Mouse (Mus musculus): ENCODE measurements around the gene Dgki.

The Dgki gene

DNA sequence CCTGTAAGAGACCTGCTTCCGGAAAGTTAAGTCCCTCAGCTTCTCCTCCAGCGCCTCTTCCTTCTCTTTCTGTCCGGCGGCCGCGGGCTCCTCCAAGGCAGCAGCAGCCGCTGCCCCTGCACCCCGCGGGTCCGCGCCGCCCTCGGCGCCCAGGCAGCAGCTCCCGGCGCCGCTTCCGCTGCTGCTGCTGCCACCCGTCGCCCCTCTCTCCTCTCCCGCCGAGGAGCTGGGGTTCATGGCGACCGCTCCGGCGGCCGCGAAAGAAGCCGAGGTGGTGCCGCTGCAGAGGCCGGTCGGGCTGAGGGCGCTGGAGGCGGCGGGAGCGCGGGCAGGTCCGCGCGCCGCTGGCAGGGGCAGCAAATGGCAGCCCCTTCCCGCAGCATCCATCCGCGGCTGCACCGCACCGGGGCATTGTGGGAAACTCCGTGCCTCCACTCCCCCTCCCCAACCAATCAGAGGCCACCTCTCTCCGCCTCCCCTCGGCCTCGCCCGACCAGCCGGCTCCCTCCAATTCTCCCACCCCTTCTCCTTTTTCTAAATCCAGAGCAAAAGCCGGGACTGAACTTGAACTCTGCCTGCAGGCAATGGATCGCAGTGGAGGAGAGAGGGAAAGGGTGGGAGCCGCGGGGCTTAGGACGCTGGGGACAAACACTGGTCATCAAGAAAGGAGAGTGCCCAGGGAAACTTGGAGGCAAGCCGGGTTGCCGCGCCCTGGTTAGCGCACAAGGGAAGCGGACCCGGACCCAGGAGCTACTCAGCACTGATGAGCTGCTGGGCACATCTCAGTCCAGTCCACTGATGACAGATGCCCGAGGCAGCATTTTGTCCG is at the start of gene Dgki:
Gene Dgki, minus strand, starts transcription at position 623 of the 829 bp plus-strand sequence.
- TF ChIP-seq GATA4 (IDR thresholded peaks at IDR 0.05; ENCODE audit: insufficient replicate concordance, low read length), result no peak

DNA sequence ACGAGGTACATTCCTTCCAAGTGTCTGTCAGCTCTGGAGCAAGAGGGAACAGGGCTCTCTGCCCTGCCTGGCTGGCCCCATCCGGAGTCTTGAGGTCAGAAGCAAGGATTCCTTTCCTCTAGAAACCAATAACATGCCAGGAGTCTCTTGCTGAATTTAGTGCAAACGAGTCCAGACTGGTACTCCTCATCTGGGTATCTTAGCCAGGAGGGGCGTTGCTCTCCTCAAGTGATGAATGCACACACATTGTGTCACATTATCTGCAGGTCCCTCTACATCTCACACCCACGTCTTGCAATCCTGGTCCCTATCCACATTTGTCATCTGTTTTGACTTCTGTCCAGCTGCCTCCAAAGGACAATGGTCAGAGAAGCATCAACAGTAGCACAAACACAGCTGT is 47.6 kb upstream of the Dgki start:
- no peak for TF ChIP-seq GATA4 (IDR thresholded peaks at IDR 0.05; ENCODE audit: insufficient replicate concordance, low read length)

DNA sequence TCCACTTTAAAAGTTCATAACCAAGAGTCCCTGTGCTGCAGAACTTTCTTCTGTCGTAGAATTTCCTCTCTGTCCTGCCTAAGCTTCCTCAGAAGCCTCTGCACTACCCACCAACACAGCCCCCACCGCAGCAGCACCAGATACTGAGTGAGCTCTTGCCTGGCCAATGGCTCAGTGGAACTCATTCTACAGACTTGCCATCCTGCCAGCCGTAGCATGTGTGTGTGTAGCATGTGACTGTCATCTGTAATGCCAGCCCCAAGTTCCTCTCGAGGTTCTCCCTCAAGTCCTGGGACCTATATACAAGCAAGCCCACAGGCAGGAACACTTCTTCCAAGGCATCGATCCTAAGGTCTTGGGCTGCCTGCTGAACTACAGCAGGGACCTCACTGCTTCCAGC is 38.1 kb upstream of the Dgki start:
- TF ChIP-seq GATA4 (IDR thresholded peaks at IDR 0.05; ENCODE audit: insufficient replicate concordance, low read length), result no peak

DNA sequence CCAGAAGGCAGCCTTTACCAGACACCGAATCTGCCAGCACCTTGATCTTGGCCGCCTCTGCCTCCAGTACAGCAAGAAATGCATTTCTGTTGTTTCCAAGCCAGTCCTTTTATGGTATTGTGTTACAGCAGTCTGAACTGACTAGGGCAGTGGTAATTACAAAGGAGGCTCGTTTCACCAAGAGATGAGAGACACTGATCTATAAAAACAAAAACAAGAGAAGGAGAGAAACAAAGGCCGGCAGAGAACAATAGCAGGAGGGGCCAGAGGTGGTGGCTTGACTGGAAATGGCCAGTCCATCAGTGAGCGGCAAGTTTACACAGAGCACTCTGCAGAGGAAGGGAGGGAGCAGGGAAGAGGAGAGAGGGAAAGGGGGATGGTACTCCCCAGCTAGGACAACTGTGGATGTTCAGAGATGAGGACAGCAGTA is 36.9 kb upstream of the Dgki start:
- TF ChIP-seq GATA4 (IDR thresholded peaks at IDR 0.05; ENCODE audit: insufficient replicate concordance, low read length), result no peak

DNA sequence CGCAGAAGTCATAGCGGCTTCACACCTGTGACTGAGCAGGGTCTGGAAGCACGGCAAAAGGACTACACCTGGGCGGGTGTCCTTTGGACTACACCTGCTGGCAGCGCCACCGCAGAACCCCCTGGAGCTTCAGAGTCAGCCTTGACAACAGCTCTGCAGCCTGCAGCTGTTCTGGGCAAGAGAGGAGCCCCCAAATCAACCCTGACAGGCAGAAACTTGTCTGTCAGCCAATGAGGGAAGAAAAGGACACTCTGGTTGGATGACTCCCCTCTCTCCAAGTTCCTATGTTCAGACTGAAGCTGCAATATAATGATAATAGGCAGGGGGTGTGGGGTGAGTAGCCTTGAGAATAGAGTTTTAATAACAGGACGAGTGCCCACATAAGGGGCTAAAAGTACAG is 36.4 kb upstream of the Dgki start:
- no peak for TF ChIP-seq GATA4 (IDR thresholded peaks at IDR 0.05; ENCODE audit: insufficient replicate concordance, low read length)

DNA sequence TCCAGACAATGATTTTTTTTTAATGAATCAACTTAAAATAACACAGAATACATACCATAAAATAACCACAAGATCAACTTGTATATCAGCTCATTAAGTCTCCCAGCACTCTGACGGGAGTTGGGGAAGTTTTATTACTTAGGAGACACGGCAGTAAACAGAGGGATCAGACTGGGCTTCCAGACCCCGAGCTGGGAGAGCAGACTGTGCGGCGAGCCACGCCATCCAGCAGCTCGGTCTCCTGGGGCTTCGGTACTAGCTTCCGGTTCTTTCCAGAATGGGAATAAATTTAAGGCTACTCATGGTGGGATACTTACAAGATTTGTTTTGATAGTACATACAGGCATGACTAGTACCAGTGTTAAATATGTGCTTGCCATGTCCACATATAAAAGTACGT is 32.9 kb upstream of the Dgki start:
- TF ChIP-seq GATA4 (IDR thresholded peaks at IDR 0.05; ENCODE audit: insufficient replicate concordance, low read length), result no peak

DNA sequence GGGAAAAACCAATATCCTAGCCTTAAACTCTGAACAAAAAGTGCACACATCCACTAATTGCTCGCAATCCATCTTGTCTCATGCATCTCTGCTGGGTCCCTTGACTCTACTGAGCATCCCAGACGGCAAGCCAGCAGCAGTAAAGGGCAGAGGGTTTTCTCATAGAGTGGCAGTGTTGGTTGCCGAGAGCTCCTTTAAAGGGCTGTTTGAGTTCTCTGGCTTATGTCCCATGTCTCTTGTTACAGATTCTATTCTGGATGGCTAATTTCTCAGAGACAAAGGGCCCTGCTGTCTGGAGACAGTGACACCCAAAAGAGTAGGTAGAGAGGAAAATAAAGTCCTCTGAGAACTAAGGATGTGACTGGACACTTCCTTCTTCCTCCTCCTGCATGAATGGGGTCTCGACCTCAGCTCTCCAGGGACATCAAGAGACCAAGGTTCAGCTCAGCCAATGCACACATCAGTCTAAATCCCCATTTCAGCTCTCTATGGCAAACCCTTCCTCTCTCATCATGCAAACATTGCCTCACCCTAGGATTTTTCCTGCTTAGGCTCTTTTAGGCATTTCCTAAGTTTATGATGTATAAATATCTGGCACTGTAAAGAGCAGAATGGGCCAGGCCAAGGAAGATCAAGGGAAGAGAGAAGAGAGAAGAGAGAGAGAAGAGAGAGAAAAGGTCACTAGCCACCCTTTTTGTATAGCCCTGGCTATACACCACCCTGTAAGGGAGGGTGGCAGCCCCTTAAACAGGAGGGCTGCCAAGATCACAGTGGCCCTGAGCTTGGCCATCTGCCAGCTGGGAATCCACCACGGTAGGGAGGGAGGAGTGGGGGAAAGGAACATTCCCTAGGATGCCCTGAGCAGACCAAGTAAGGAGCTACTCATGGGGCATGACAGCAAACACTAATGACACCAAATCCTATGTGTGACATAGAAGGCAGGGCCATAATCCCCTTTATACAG is 30.2 kb upstream of the Dgki start:
- no peak for TF ChIP-seq GATA4 (IDR thresholded peaks at IDR 0.05; ENCODE audit: insufficient replicate concordance, low read length)

DNA sequence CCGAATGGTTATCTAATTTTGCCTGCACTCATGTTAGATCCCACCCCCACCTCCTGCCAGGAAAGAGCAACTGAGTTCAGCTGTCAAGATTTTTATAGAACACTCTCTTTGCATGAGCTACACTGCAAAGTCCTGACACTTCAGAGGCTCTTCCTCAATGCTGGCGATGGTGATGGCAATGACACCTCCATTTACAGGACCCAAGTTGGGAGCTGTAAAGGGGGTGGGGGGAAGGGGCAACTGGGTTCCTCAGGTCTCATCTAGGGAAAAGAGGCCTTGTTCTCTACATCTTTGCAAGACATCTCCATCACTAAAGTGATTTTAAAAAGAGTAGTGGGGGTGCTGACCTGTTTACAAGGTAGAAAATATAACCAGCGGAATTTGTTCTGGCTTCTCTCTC is 29.4 kb upstream of the Dgki start:
- TF ChIP-seq GATA4 (IDR thresholded peaks at IDR 0.05; ENCODE audit: insufficient replicate concordance, low read length), result no peak

DNA sequence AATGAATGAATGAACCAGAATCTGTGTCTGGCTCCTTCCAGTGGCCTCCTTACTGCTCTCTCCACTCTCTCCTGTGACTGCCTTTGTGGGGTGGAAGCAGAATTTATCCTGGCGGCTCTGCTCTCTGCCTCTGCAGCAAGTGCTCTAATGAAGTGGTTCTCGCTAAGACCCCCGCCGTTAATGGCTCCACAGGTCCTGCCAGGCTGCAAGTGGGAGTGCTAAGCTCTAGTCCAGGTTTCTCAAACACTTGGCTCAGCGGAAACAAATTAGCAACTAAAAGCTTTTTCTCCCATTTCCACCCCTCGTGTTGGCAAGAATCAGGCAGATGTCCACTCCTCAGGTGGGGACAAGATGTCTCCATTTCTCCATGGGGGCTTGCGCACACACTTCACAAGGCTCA is 28.7 kb upstream of the Dgki start:
- no peak for TF ChIP-seq GATA4 (IDR thresholded peaks at IDR 0.05; ENCODE audit: insufficient replicate concordance, low read length)

DNA sequence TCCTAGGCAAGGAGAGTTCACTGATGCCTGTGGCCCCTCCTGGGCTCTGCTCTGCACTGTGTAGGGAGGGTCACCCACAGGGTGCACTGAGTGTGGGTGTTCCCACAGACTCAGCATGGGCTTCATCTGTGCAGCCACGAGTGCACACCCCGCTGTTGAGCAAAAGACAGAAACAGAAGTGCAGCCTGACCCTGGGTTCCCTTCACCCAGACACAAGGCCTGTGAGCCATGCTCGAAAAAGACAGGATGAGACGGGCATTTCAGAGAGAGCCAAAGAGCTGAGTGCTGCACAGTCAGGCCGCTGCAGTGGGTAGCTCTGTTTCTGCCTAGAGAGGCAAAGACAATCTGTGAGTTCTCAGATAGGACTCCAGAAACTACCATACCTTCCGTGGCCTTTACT is 27.5 kb upstream of the Dgki start:
- TF ChIP-seq GATA4 (IDR thresholded peaks at IDR 0.05; ENCODE audit: insufficient replicate concordance, low read length), result no peak

DNA sequence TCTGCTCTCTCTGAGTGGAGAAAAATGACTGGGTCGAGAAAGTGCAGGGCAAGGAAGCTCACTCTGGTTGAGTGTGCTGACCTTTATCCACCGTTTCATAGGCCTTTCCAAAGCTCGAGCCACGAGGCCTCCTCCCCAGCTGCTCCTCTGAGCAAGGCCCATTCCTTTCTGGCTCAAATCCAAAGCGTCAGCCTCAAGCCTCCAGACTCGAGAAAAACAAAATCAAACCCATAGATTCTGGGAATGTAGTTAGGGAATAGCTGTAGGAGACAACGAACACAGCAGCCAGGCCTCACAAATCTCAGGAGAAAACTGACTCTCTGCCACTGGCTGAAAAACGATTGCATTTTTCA is 26.6 kb upstream of the Dgki start:
- no peak for TF ChIP-seq GATA4 (IDR thresholded peaks at IDR 0.05; ENCODE audit: insufficient replicate concordance, low read length)

DNA sequence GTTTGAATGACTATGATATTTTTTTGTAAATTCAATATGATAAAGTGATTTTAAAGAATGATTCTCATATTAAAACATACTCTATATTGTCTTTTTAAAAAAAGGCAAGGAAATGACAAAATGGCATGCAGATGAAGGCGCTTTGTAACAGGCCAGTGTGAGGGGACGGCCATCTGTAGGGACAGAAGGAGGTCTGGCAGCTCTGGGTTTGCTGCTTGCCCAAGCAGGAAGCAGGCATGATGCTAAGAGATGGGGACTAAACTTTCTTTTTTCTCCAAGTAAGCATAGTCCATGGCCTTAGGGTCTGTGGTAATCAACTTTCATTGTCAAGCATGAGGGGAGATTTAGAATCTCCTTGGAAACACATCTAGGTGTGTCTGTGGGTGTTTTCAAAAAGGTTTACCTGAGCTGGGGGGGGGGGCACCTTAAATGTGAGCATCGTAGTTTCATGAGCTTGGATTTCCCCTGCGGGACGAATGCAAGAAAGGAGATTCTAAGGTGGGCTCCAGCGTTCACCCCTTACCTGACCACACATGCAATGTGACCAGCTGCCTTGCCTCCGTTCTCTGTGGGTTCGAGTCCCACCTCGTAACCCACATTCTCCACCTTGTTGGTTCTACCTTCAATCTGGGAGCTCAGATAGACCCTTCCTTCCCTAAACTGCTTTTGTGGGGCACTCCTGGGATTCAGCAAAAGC is 26.1 kb upstream of the Dgki start:
- TF ChIP-seq GATA4 (IDR thresholded peaks at IDR 0.05; ENCODE audit: insufficient replicate concordance, low read length), result no peak

DNA sequence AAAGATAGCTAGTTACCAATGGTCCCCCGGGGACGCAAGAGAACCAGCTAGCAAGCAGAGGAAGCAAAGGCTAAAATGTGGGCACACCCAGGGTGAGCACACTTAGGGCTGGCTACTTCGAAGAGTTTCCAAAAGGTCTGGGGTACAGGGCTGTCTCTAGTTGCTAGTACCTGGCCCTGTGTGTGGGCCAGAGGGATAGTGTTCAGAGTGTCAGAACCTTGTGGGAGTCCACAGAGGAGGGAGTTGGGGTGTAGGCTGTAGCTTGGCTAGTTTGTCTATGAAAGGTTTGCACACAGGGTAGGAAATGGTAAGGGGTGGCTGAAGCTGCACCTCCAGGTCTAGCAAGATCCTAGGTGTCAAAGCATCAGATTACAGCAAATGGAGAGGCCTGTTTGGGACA is 25.1 kb upstream of the Dgki start:
- no peak for TF ChIP-seq GATA4 (IDR thresholded peaks at IDR 0.05; ENCODE audit: insufficient replicate concordance, low read length)

DNA sequence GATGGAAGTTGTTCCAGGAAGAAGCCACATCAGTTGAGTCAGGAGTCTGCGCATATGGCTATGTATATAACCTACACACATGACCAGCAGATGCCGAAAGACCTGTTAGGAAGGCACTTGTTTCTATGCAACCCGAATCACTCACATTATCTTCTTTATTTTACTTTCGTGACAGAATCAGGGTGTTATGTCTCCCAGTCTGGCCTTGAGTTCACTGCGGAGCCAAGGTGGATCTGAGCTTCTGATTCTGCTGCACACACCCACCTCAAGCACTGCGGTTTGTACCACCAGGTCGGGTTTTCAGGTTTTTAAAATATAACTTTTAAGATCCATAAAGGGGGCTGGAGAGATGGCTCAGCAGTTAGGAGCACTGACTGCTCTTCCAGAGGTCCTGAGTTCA is 22.7 kb upstream of the Dgki start:
- no peak for TF ChIP-seq GATA4 (IDR thresholded peaks at IDR 0.05; ENCODE audit: insufficient replicate concordance, low read length)

DNA sequence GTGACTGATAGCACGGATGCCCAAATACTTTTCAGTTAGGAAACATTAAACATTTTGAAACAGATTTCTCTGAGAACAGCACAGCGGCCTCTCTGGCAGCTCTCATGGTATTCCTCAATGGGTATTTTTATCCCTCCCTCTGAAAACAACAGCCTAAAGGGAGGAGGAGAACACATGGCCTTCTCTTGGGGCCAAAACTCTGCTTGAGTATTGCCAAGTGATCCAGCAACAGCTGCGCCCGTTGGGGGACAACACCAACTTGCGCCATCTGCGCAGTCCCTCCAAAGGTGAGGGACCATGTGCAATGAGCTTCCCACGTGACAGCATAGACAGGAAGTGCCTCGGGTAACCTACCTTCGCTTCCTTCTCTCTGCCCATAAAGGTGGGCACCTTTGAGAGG is 22.1 kb upstream of the Dgki start:
- no peak for TF ChIP-seq GATA4 (IDR thresholded peaks at IDR 0.05; ENCODE audit: insufficient replicate concordance, low read length)
